Mouse (Mus musculus) olfactory bulb, adult 2 months (tissue): ENCODE results near the gene Zfp523.

Experiments
- CTCF ChIP-seq: fragments of 200-500 bp; IDR thresholded peaks from 2 replicates; pipeline ENCODE4 v1.5.1; 2012; ENCODE audit warnings: low read depth, mild to moderate bottlenecking, low read length, moderate library complexity; ENCODE audit not compliant: insufficient read depth
- POLR2A ChIP-seq: fragments of 200-500 bp; IDR thresholded peaks from 2 replicates; pipeline ENCODE4 v1.6.1; 2012; ENCODE audit warnings: mild to moderate bottlenecking, low read depth, low read length, moderate library complexity; ENCODE audit not compliant: insufficient read depth

DNA sequence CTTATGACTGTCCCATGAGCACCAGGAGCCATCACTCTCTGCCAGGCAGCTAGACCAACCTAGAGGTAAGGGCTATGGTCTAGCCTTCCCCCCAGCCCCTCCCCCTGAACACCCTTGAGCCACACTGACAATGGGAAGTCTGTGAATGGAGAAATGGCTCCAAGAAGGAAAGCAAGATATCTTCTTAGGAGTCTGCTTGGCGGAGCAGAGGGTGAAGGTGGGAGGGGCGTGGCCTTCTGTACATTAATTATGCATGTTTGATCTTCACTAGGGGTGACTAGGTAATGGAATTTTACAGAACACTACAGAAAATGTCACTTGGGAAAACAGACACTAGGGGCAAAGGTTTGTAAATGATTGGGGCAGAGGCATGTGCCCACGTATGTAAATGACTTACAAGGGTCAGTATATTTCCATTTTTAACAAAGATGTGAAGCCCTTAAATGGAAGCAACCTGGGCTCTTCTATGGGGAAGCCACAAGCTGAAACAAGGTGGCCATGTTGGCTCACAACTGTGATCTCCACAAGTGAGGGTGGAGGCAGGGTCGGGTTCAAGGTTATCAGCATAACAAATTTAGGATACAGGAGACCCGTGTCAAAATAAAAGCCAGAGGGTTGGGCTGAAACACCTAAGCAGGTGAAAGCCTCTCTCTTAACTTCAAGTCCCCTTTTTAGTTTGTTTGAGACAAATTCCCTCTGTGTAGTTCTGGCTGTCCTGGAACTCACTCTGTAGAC, 46.4 kb upstream of the Zfp523 start:
- TF ChIP-seq CTCF (no peak), POLR2A (no peak)
